Mouse (Mus musculus) frontal cortex, postnatal 14 days (tissue): Measurements from ENCODE around the gene Batf2.
"Not testable (repeated sequence)": the region's sequence is repeated elsewhere in the genome, so short reads cannot be mapped to it uniquely, and the experiment has no call there.

Source experiments
- DNase-seq, 2 experiments: peaks; one replicate each; pipeline ENCODE4 v3.0.0; 2022; ENCODE audit warnings: low spot score in 2 of 2

The Batf2 gene

DNA sequence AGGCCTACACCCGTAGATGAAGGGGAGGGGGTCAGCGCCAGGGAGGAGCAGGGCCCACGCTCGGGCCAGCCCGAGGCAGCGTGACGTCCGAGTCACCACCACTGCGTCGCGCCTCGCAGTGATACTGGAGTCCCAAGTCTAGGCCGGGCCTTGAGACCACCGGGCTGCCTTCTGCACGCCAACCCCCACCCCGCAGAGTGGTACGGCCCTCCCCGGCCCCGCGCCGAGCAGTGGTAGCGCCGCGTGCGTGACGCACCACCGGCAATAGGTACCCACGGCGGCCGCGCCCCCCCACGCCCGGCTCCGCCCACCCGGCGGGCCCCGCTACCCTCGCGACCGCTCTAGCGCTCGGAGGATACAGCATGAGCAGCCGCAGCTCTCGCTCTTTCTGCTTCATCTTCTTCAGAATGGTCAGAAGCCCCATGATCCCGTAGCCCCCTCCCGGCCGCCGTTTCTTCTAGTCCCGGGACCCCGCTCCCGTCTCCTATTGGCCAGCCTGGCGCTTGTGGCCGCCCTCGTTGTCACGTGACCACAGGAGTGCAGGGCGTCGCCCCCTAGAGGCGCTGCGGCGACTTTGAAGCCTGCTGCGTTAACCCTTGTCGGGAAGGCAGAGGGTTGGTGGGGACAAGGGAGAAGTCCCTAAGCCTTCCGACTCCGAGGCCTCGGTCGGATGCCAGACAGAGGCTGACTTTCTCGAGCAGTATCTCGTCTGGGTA is at the start of gene Batf2:
Gene Batf2 (plus strand): TSS at position 306 of the 716 bp plus-strand sequence.
- peak; percentile 88 to 89 for DNase-seq

DNA sequence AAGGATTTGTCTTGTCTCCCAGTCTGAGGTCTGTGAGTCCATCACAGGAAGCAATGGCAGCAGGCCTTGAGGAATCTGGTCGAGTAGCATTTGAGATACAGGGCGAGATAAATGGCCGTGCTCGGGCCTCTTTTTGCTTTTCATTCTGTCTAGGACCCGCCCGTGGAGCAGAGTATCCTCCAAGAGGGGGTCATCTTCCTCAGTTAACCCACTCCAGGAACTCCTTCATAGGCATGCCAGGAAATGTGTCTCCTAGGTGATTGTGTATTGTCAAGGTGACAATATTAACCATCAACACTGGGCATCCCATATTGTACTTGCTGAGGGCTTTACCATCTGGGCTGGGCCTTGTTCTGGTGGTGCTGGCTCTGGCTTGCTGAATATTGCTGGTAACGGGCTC is 46.7 kb upstream of the Batf2 start, which contains the start of gene AC131692.1:
Gene AC131692.1 (plus strand): TSS at position 301 of the 400 bp plus-strand sequence.
- DNase-seq = no peak

DNA sequence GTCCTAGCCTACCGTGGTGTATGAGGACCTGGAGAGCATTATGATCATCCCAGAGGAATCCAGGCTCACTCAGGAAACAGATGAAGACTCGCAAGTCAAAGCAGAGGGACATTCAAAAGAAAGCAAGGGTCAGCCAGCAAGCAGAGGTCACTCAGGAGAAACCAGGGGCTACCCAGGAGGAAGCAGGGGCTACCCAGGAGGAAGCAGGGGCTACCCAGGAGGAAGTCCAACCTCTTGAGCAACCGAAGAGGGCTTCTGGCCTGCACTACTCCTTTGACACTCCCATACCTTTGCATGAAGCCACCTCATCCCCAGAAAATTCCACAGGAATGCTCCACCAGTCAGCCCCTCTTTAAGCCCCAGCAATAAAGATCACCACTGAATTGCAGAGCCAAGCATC is 42.9 kb upstream of the Batf2 start:
- no peak for DNase-seq

DNA sequence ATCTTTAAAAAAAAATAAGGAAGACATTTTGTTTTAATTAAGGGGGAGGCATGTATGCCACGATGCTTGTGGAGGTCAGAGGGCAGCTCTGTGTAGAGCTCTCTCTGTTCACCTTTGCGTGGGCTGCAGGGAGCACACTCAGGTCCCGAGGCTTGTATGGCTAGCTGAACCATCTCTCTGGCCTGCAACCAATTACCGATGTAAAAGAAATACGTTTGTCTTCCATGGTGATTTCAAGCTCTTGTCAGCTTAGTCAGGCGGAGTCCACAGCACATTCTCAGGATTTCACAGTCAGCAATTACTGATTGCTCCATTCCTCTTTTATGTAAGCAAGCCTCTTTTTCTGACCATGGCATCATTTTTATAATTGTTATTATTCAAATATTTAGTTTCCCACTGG is 39.6 kb upstream of the Batf2 start:
- no peak for DNase-seq

DNA sequence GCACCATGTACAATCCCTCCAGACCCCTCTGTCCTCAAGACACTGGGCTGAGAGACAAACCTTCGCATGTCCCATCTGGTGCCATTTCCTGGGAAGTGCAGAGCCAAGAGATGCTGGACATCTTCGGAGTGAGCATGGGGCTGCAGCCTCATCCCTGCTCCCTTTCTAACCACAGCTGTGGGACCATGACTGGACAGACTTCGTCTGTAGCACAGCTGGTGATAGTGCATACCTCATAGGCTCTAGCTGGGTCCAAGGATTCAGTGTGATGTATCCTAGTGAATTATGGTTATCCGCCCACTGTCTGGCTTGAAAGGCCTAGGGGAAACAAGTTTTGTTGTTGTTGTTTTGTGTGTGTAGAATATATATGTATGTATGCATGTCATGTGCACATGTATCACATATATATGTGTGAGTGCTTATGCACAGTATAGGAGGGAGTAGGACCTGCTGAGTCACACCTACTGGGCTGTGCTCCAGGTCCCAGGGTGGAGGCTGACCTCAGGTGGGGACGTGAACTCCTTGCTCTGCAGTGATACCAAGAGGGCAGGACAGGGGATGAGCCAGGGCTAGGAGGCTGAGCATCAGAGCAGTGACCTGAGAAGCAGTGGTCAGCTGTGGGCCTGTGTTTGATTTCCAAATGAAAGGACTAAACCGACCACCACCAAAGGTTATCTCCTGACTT is 38.5 kb upstream of the Batf2 start:
- DNase-seq = no peak

DNA sequence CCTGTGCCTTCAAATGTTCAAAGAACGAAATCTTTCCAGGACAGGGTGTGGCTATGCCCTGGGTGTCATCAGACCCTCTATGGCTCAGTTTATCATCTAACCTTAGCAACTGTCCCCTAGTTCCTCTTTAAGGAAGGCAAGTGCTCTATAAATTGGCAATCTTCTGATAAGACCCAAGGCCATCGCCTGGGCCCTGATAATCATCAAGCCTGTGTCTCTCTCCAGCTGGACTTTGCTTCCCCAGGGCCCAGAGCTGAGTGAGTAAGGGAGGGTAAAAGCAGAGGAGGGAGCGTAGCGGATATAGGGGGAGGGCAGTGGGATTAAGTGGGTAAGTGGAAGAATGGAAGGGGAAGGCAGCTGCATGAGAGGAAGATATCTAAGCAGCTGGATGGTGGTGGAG is 36.3 kb upstream of the Batf2 start:
- DNase-seq = no peak

GRCm38 (mm10) chr19:6105586-6105985 is 35.2 kb upstream of the Batf2 start, which contains the start of gene Naaladl1:
Gene Naaladl1 (plus strand): TSS chr19:6105782.
- DNase-seq = no peak

- no peak for DNase-seq
Measured at GRCm38 (mm10) chr19:6113116-6113515, 27.7 kb upstream of the Batf2 start.

GRCm38 (mm10) chr19:6116113-6116850 is 24.5 kb upstream of the Batf2 start:
- no peak for DNase-seq

DNA sequence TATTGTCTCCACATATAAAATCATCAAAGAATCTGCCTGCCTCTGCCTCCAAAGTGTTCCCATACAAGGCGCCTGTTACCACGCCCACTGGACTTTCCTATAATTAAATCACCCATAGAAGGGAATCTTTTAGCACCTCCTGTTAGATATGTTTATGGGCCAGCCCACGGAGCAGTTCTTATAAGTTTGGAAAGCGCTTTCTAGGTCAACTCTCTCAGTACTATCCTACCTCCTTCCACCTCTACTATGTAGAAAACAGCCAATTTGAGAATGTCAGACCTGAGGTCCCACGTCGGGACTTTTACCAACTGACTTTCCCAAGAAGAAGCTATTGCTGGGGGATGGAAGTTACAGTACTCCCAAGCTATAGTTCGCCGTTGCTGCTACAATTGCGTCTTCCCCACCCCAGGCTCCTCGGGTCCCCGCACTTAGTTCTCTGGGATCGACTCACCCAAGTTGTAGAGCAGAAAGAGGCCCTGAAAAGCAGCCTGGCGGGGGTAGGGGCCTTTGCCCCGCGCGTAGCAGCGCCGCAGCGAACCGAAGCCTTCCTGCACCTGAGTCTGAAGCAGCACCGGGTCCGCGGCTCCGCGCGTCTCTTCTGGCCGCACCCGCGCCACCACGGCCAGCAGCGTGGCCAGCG is 23.3 kb upstream of the Batf2 start:
- DNase-seq = no peak

GRCm38 (mm10) chr19:6117986-6118676 is 22.7 kb upstream of the Batf2 start, which contains the start of gene Sac3d1:
Gene Sac3d1 (minus strand): TSS chr19:6118650.
- DNase-seq = peak; percentile 81 to 86

DNA sequence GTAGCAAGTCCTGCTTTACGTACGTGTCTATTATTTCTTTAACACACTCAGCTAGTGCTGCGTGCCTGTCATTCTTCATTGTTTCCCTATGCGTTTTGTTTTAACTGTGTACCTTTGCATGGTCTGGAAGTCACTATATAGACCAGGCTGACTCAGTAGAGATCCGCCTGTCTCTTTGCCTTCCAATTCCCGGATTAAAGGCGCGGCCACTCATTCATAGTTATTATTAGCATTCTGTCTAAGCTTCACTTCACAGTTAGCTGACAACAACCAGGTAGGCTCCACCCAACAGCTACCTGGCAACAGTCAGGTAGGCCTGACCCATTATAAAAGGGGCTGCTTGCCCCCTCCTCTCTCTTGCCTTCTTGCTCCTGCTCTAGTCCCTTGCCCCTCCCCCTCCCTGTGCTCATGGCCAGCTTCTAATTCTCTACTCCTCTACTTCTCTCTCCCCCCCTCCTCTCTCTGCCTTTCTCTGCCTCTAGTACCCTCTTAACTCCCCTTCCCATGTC is 22.1 kb upstream of the Batf2 start:
- DNase-seq = no peak

GRCm38 (mm10) chr19:6121761-6122160 is 19.0 kb upstream of the Batf2 start:
- no peak for DNase-seq

DNA sequence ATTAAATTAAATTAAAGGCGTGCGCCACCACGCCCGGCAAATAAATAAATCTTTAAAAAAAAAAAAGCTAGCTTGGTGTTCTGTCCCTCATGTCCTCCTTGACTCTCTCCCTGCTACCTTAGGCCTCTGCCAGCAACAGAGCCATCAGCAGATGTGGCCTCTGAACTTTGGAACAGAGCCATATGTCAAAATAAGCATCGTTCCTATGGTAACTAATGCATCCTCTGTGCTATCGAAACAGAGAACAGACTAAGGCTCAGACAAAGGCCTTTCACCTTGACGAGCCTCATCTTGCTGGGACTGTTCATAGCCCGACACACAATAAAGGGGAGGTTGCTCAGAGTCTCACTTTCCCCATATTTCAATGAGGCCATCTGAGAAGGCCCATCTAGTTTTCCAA is 17.5 kb upstream of the Batf2 start:
- DNase-seq = no peak

GRCm38 (mm10) chr19:6124898-6125297 is 15.9 kb upstream of the Batf2 start:
- no peak for DNase-seq

GRCm38 (mm10) chr19:6126289-6126688 is 14.5 kb upstream of the Batf2 start:
- DNase-seq = no peak

- DNase-seq = no peak
Measured at GRCm38 (mm10) chr19:6126789-6127580, 13.8 kb upstream of the Batf2 start.

GRCm38 (mm10) chr19:6127760-6128341 is 12.9 kb upstream of the Batf2 start, which contains the start of gene Snx15:
Gene Snx15 (minus strand): TSS chr19:6128304.
- peak; percentile 91 to 94 for DNase-seq

GRCm38 (mm10) chr19:6130414-6131128 is 10.2 kb upstream of the Batf2 start:
- DNase-seq = not testable (repeated sequence)
